Mouse (Mus musculus): Measurements from ENCODE around the gene Sorcs2.
"Not testable (repeated sequence)": the region's sequence is repeated elsewhere in the genome, so short reads cannot be mapped to it uniquely, and the experiment has no call there.

DNA sequence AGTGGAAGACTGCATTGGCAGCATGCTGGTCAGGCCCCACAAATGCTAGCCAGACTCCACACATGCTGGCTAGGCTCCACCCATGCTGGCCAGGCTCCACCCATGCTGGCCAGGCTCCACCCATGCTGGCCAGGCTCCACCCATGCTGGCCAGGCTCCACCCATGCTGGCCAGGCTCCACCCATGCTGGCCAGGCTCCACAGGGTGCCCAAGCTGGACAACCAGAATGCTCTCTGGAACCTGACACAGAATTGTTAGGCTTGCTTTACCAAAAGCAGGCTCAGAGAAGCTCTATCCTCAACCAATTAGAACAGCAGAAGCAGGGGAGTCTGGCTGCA is 7.4 kb downstream of the Sorcs2 start:
- not testable (repeated sequence) for TF ChIP-seq CTCF (IDR thresholded peaks at IDR 0.05; ENCODE audit: insufficient read depth, low read length); POLR2A (IDR thresholded peaks at IDR 0.05; ENCODE audit: borderline replicate concordance, extremely low read depth, low read depth, low read length)

Measured in lung, adult 2 months (tissue).